In the genomic region with DNA sequence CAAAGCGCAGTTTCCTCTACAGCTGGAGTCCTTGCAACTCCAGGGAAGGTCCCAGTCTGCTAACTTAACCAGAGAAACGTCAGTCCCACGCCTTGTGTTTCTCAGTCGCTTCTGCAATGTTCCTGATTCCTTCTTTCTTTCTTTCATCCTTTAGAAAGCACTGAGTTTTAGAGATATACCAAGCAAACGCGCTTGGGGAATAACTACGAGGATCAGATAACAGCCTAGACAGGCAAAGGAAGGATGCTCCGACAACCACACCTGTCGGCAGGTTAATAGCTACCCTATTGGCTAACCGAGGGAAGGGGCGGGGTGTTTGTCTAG, we compare ENCODE assay signal across 8 mouse cellular contexts. TPM values are rescaled to one million over a fixed set of nuclear protein-coding genes. Genes with fewer than 3 reads are reported as not detected.
DNase-seq lines count a peak whose midpoint lies in the region; ATAC-seq lines count a peak whose summit lies in the region.

No protein-coding gene starts in this region.

- H3K27me3 ChIP-seq in intestine, embryonic 15.5 days (replicated peaks): no peaks in the 10 kb centered on the region
- no peaks in the 10 kb centered on the region for H3K27me3 ChIP-seq in midbrain, embryonic 14.5 days (ENCODE audit: control insufficient read depth, insufficient read depth, low read length)

- 0% methylated on average over 11 of the region's 11 CpGs for WGBS in intestine, embryonic 15.5 days
- WGBS in midbrain, embryonic 14.5 days: 0% methylated on average over 11 of the region's 11 CpGs

- no peak overlapping the region for H3K9ac ChIP-seq in intestine, embryonic 15.5 days
- H3K9ac ChIP-seq in midbrain, embryonic 14.5 days (replicated peaks; ENCODE audit: low read length): no peak overlapping the region

- peaks cover 27% of the 10 kb centered on the region for H3K4me1 ChIP-seq in intestine, embryonic 15.5 days (replicated peaks)
- peaks cover 21% of the 10 kb centered on the region for H3K4me1 ChIP-seq in midbrain, embryonic 14.5 days (ENCODE audit: control insufficient read depth, insufficient read depth, low read length)

- peak; percentile 0; the same call in 1 of the 2 replicates for ATAC-seq in frontal cortex, adult (ENCODE audit: low TSS enrichment)
- ATAC-seq in intestine, embryonic 15.5 days: no peak
- ATAC-seq in midbrain, embryonic 14.5 days (ENCODE audit: low FRiP score, low TSS enrichment): no peak

- peaks cover 12% of the 10 kb centered on the region for H3K36me3 ChIP-seq in intestine, embryonic 15.5 days
- H3K36me3 ChIP-seq in midbrain, embryonic 14.5 days (ENCODE audit: control insufficient read depth, insufficient read depth, low read length): peaks cover 24% of the 10 kb centered on the region

- DNase-seq in frontal cortex, postnatal 10 days (ENCODE audit: low spot score in 2 of 2): no peak
- DNase-seq in right cerebral cortex, postnatal 14 days: peak; percentile 82
- DNase-seq in right cerebral cortex, adult 2 months (ENCODE audit: low spot score in 2 of 2): no peak
- no peak for DNase-seq in midbrain, embryonic 14.5 days
- no peak for DNase-seq in left cerebral cortex, postnatal 25 days (ENCODE audit: low spot score in 2 of 2)
- DNase-seq in ovary, adult 18-20 months (ENCODE audit: low spot score): no peak

- intact Hi-C loops in left cerebral cortex, postnatal 25 days (cut with DNase I): no loop called here

- H3K9me3 ChIP-seq in intestine, embryonic 15.5 days: no peaks in the 10 kb centered on the region
- no peaks in the 10 kb centered on the region for H3K9me3 ChIP-seq in midbrain, embryonic 14.5 days (ENCODE audit: control insufficient read depth, low read length)

- H3K27ac ChIP-seq in intestine, embryonic 15.5 days: peak overlapping the region; percentile 77
- H3K27ac ChIP-seq in midbrain, embryonic 14.5 days (replicated peaks; ENCODE audit: low read depth, low read length): no peak overlapping the region; the same call in 1 of the 2 replicates

- peak overlapping the region; percentile 70 for H3K4me2 ChIP-seq in intestine, embryonic 15.5 days (replicated peaks)
- H3K4me2 ChIP-seq in midbrain, embryonic 14.5 days (ENCODE audit: low read length): peak overlapping the region; percentile 81

- peak overlapping the region; percentile 97 for H3K4me3 ChIP-seq in intestine, embryonic 15.5 days (replicated peaks)
- H3K4me3 ChIP-seq in midbrain, embryonic 14.5 days (replicated peaks; ENCODE audit: low read depth, low read length): peak overlapping the region; percentile 90

RNA-seq across cellular contexts. Expression of gene Cnot3, which starts 0.8 kb away (rescaled TPM):
- 43.7 and 47.1 TPM in 2 replicates for polyA plus RNA-seq in intestine, embryonic 15.5 days (2015; fragmentation: Nextera tagmentation; extraction: Ambion mirVana)
- 36.6 and 51.2 TPM in 2 replicates for polyA plus RNA-seq in midbrain, embryonic 14.5 days (2014; fragmentation: Nextera tagmentation; extraction: Ambion mirVana)
- total RNA-seq in left cerebral cortex, postnatal 25 days (2021): 10 to 100 TPM; 53.1 to 58.1 TPM

RNA-seq across cellular contexts. Expression of gene Prpf31, which starts 14.5 kb away (rescaled TPM):
- 85.7 and 90.1 TPM in 2 replicates for polyA plus RNA-seq in intestine, embryonic 15.5 days (2015; fragmentation: Nextera tagmentation; extraction: Ambion mirVana)
- 71.0 and 82.7 TPM in 2 replicates for polyA plus RNA-seq in midbrain, embryonic 14.5 days (2014; fragmentation: Nextera tagmentation; extraction: Ambion mirVana)
- 10 to 100 TPM; 45.4 to 46.2 TPM for total RNA-seq in left cerebral cortex, postnatal 25 days (2021)

RNA-seq across cellular contexts. Expression of gene Tfpt, which starts 14.6 kb away (rescaled TPM):
- polyA plus RNA-seq in intestine, embryonic 15.5 days (2015; fragmentation: Nextera tagmentation; extraction: Ambion mirVana): 19.7 and 23.1 TPM in 2 replicates
- 30.4 and 38.5 TPM in 2 replicates for polyA plus RNA-seq in midbrain, embryonic 14.5 days (2014; fragmentation: Nextera tagmentation; extraction: Ambion mirVana)
- total RNA-seq in left cerebral cortex, postnatal 25 days (2021): 10 to 100 TPM; 40.6 to 45.0 TPM

RNA-seq across cellular contexts. Expression of gene Leng1, which starts 21.3 kb away (rescaled TPM):
- polyA plus RNA-seq in intestine, embryonic 15.5 days (2015; fragmentation: Nextera tagmentation; extraction: Ambion mirVana): 19.5 and 20.2 TPM in 2 replicates
- 10.6 TPM in 2 replicates for polyA plus RNA-seq in midbrain, embryonic 14.5 days (2014; fragmentation: Nextera tagmentation; extraction: Ambion mirVana)
- total RNA-seq in left cerebral cortex, postnatal 25 days (2021): 1 to 10 TPM; 5.0 to 5.7 TPM

RNA-seq across cellular contexts. Expression of gene Ndufa3, which starts 27.1 kb away (rescaled TPM):
- polyA plus RNA-seq in intestine, embryonic 15.5 days (2015; fragmentation: Nextera tagmentation; extraction: Ambion mirVana): 486 and 556 TPM in 2 replicates
- polyA plus RNA-seq in midbrain, embryonic 14.5 days (2014; fragmentation: Nextera tagmentation; extraction: Ambion mirVana): 432 and 586 TPM in 2 replicates
- 100 to 1,000 TPM; 542 to 549 TPM for total RNA-seq in left cerebral cortex, postnatal 25 days (2021)
